Mouse (Mus musculus) cerebellum, postnatal 25 days (tissue): ENCODE data around the gene Tom1l1.

Source experiments
- DNase-seq, 2 experiments: peaks; one replicate each; pipeline ENCODE4 v3.0.0; 2021; ENCODE audit warnings: mixed read lengths in 2 of 2

The Tom1l1 gene

GRCm38 (mm10) chr11:90666916-90667315 lies 21.2 kb downstream of the Tom1l1 start:
- DNase-seq, result no peak

- no peak for DNase-seq
Measured at GRCm38 (mm10) chr11:90666144-90666757, 21.9 kb downstream of the Tom1l1 start.

GRCm38 (mm10) chr11:90665161-90665560 lies 23.0 kb downstream of the Tom1l1 start:
- no peak for DNase-seq

- no peak for DNase-seq
Measured at GRCm38 (mm10) chr11:90664345-90664986, 23.7 kb downstream of the Tom1l1 start.

- no peak for DNase-seq
Measured at GRCm38 (mm10) chr11:90663618-90664297, 24.4 kb downstream of the Tom1l1 start.

- no peak for DNase-seq
Measured at GRCm38 (mm10) chr11:90663052-90663451, 25.1 kb downstream of the Tom1l1 start.

- DNase-seq, result no peak
Measured at GRCm38 (mm10) chr11:90660662-90661061, 27.5 kb downstream of the Tom1l1 start.

GRCm38 (mm10) chr11:90657527-90657926 lies 30.6 kb downstream of the Tom1l1 start:
- no peak for DNase-seq

- DNase-seq, result no peak
Measured at GRCm38 (mm10) chr11:90652603-90653002, 35.6 kb downstream of the Tom1l1 start.

- DNase-seq, result no peak
Measured at GRCm38 (mm10) chr11:90650231-90650885, 37.8 kb downstream of the Tom1l1 start.

- DNase-seq, result peak in 1 of 2 experiments; percentile 30
Measured at GRCm38 (mm10) chr11:90649777-90650176, 38.4 kb downstream of the Tom1l1 start.

GRCm38 (mm10) chr11:90638312-90638830 lies 49.8 kb downstream of the Tom1l1 start:
- DNase-seq, result peak in 1 of 2 experiments; percentile 75

GRCm38 (mm10) chr11:90637440-90638311 lies 50.5 kb downstream of the Tom1l1 start, which contains the start of the genes Stxbp4 and Cox11:
Gene Stxbp4, minus strand, starts transcription at chr11:90638084.
Gene Cox11, plus strand, starts transcription at chr11:90638173.
- peak; percentile 96 to 98 for DNase-seq

- no peak for DNase-seq
Measured at GRCm38 (mm10) chr11:90634661-90635060, 53.5 kb downstream of the Tom1l1 start.

- DNase-seq, result no peak
Measured at GRCm38 (mm10) chr11:90632480-90632879, 55.7 kb downstream of the Tom1l1 start.

GRCm38 (mm10) chr11:90627751-90628150 lies 60.4 kb downstream of the Tom1l1 start:
- DNase-seq, result no peak

- DNase-seq, result no peak
Measured at GRCm38 (mm10) chr11:90625174-90625573, 63.0 kb downstream of the Tom1l1 start.

GRCm38 (mm10) chr11:90623477-90623876 lies 64.7 kb downstream of the Tom1l1 start:
- DNase-seq, result peak in 1 of 2 experiments; percentile 45

GRCm38 (mm10) chr11:90622500-90622899 lies 65.7 kb downstream of the Tom1l1 start:
- DNase-seq, result no peak

- DNase-seq, result no peak
Measured at GRCm38 (mm10) chr11:90622044-90622443, 66.1 kb downstream of the Tom1l1 start.

GRCm38 (mm10) chr11:90616431-90616830 lies 71.7 kb downstream of the Tom1l1 start:
- DNase-seq, result no peak

- no peak for DNase-seq
Measured at GRCm38 (mm10) chr11:90614743-90615142, 73.4 kb downstream of the Tom1l1 start.
